Mouse (Mus musculus) frontal cortex, adult 2 months (tissue): ENCODE results near the gene Sec11a. TPM values are rescaled to one million over a fixed set of nuclear protein-coding genes. Genes with fewer than 3 reads are reported as not detected.

Experiments used
- DNase-seq, 2 experiments: peaks; one replicate each; pipeline ENCODE4 v3.0.0; 2022; ENCODE audit warnings: low spot score in 1 of 2; ENCODE audit errors: extremely low spot score in 1 of 2
- polyA plus RNA-seq: library from polyadenylated mRNA; depleted of rRNA; stranded (reverse); fragments of >200 nt; gene quantifications from 2 replicates; pipeline ENCODE4 v1.2.3, GENCODE M21; 2012; rRNA removed

Sec11a gene
- polyA plus RNA-seq, 1 experiment = 59.8 TPM

DNA sequence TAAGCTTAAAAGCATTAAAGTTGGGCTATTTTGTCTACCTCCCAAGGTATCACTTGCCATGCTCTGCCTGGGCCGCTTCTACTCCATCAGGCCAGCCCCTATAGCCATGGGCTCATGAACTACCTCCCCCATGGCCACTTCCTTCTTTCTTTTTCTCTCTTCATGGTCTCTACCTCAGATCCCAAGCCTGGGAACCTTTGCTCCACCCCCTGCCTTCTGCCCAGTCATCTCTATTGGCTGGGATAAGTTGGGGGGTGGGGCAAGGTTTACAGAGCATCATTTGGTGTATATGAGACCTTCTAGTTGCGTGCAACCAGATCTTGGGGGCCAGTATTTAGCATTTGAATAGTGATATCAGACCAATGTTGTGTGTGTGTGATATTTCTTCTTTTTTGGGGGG lies 85.1 kb downstream of the Sec11a start:
- no peak for DNase-seq

DNA sequence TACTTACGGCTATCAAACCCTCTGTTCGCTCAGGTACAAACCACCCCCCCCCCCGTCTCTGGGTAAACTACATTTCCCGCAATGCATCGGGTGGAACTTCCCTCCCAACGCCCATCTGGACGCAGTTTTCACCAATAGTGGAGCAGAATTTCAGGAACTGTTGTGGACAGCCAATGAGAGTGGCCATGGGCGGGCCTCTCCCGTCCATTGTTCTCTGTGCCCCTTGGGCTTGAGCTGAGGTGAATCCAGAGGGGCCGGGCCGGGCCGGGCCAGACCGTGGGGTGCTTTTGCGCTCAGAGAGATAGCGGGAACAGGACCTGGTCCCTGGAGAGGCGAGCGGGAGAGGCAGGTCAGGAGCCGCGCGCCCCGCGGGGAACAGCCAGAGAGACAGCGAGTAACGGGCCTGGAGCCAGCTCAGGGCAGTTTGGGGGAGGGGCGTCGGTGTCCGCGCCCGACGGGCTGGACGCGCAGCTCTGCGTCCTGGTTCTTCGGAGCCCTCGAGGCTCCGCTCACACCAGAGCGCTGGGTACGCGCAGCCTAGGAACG lies 86.8 kb downstream of the Sec11a start, which contains the start of gene Zscan2:
Gene Zscan2, plus strand, starts transcription at position 192 of the 546 bp plus-strand sequence.
- DNase-seq = peak; percentile 89 to 93

DNA sequence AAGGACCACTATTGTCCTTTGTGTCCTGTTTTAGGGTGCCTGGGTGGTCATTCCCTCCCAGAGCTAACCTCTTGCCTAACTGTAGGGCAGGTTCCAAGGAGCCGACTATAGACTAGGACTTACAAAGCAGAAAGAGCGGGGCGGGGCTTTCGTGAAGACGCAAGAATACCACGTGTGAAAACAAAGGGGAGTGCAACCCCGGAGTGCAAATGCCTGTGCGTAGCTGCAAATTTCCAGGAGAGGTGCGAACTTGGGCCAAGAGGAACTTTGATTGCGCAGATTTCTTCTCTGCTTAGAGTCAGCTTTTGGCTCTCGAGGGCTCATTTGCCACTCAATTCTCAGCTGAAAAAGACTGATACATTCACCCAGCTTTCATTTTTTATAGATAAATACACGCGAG lies 87.4 kb downstream of the Sec11a start:
- DNase-seq = peak in 1 of 2 experiments; percentile 71

DNA sequence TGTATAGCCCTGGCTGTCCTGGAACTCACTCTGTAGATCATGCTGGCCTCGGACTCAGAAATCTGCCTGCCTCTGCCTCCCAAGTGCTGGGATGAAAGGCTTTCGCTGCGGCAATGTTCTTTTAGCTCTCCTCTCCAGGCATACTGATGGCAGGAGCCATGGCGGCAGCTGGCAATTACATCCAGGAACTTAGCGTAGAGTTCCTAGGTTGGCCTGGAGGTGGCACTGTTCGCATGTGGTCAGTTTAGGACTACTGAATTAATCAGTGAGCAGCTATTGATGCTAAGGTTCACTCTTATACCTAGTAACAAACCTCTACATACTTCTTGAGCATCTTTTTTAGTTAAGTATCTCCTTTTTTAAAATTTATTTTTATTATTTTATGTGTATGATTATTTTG lies 90.4 kb downstream of the Sec11a start:
- DNase-seq = peak; percentile 66 to 85

GRCm38 (mm10) chr7:80855316-80855715 lies 92.3 kb downstream of the Sec11a start:
- DNase-seq = peak in 1 of 2 experiments; percentile 24

Other genes starting within 250 kb of the Sec11a start
- 23.5 and 26.2 TPM in 2 replicates for gene Iqgap1, start 121.8 kb downstream of the Sec11a start, polyA plus RNA-seq
- gene Zscan2, start 86.9 kb downstream of the Sec11a start, polyA plus RNA-seq = 12.0 and 13.6 TPM in 2 replicates
- gene Wdr73, start 46.5 kb downstream of the Sec11a start, polyA plus RNA-seq = 28.0 and 28.9 TPM in 2 replicates
- 74.1 and 95.3 TPM in 2 replicates for gene Nmb, start 42.7 kb downstream of the Sec11a start, polyA plus RNA-seq
- gene Zfp592, start 45.9 kb upstream of the Sec11a start, polyA plus RNA-seq = 14.1 and 16.6 TPM in 2 replicates
- 0.59 and 0.60 TPM in 2 replicates for gene Alpk3, start 109.8 kb upstream of the Sec11a start, polyA plus RNA-seq
- gene Slc28a1, start 167.0 kb upstream of the Sec11a start, polyA plus RNA-seq = 0.34 and 0.42 TPM in 2 replicates